Mouse (Mus musculus): ENCODE results near the gene Arr3. TPM values are rescaled to one million over a fixed set of nuclear protein-coding genes. Genes with fewer than 3 reads are reported as not detected.

The Arr3 gene
- polyA plus RNA-seq, 1 experiment from 2014 or later = not detected

DNA sequence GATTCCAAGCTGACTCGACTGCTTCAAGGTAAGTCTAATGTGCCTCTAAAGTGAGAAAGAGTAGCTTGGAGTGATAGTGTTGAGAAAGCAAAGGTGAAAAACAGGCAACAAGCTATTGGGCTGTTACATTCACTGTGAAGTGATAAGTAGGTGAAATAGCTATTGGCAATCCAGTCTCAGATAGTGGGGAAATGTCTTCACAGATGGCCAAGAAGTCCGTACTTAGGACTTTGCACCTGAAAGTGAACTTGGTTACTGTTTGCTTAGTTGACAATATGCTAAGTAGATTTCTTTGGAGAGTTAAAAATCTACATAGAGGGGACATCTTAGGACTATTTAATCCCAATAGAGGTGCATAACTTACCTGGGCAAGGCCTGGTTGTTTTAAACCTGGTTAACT, 59.5 kb downstream of the Arr3 start:
- H3K27me3 ChIP-seq (ENCODE audit: control insufficient read depth, insufficient read depth, low read length) = no peaks in the 10 kb centered on the region
- no peaks in the 10 kb centered on the region for H3K4me1 ChIP-seq (ENCODE audit: control insufficient read depth, insufficient read depth, low read length)

More for the DNA sequence above, 59.5 kb downstream of the Arr3 start:
- H3K4me3 ChIP-seq (ENCODE audit: low read depth, low read length) = no peak overlapping the region
- H3K9ac ChIP-seq (replicated peaks; ENCODE audit: low read length) = no peak overlapping the region
- no peak overlapping the region for H3K27ac ChIP-seq (replicated peaks; ENCODE audit: low read depth, low read length)
- no peak for DNase-seq (ENCODE audit: low spot score)
- H3K9me3 ChIP-seq (replicated peaks; ENCODE audit: control insufficient read depth, low read length) = no peaks in the 10 kb centered on the region
- no peak overlapping the region for H3K4me2 ChIP-seq (ENCODE audit: low read depth, low read length)
- no peak for ATAC-seq (replicated peaks; ENCODE audit: insufficient number of reproducible peaks, low FRiP score, low TSS enrichment, low read depth)
- no peaks in the 10 kb centered on the region; the same call in 1 of the 2 replicates for H3K36me3 ChIP-seq (replicated peaks; ENCODE audit: control insufficient read depth, insufficient read depth, low read depth, low read length)
- 85% methylated on average over 2 of the region's 2 CpGs for WGBS

Other genes with a start within 250 kb of the Arr3 start
- gene Otud6a, start 176.5 kb upstream of the Arr3 start, polyA plus RNA-seq (2014; fragmentation: Nextera tagmentation; extraction: Ambion mirVana) = 0.25 TPM in 1 of 2 replicates, not detected in the other
- gene Awat2, start 162.8 kb upstream of the Arr3 start, polyA plus RNA-seq (2014; fragmentation: Nextera tagmentation; extraction: Ambion mirVana) = 0.10 and 0.55 TPM in 2 replicates
- gene Igbp1, start 111.2 kb upstream of the Arr3 start, polyA plus RNA-seq (2014; fragmentation: Nextera tagmentation; extraction: Ambion mirVana) = 48.2 and 50.8 TPM in 2 replicates
- gene Dgat2l6, start 80.7 kb upstream of the Arr3 start, polyA plus RNA-seq (2014; fragmentation: Nextera tagmentation; extraction: Ambion mirVana) = not detected in 2 replicates
- gene Awat1, start 33.2 kb upstream of the Arr3 start, polyA plus RNA-seq (2014; fragmentation: Nextera tagmentation; extraction: Ambion mirVana) = not detected in 2 replicates
- gene P2ry4, start 10.6 kb upstream of the Arr3 start, polyA plus RNA-seq (2014; fragmentation: Nextera tagmentation; extraction: Ambion mirVana) = not detected in 2 replicates
- gene Kif4, start 20.2 kb downstream of the Arr3 start, polyA plus RNA-seq (2014; fragmentation: Nextera tagmentation; extraction: Ambion mirVana) = 52.0 and 61.4 TPM in 2 replicates
- gene Pdzd11, start 21.1 kb downstream of the Arr3 start, polyA plus RNA-seq (2014; fragmentation: Nextera tagmentation; extraction: Ambion mirVana) = 131 and 132 TPM in 2 replicates
- gene Gdpd2, start 124.4 kb downstream of the Arr3 start, polyA plus RNA-seq (2014; fragmentation: Nextera tagmentation; extraction: Ambion mirVana) = 3.3 and 4.3 TPM in 2 replicates
- gene Dlg3, start 162.2 kb downstream of the Arr3 start, polyA plus RNA-seq (2014; fragmentation: Nextera tagmentation; extraction: Ambion mirVana) = 4.8 and 10.9 TPM in 2 replicates

Measured in embryonic facial prominence, embryonic 11.5 days (tissue).